Mouse (Mus musculus) adrenal gland, postnatal 36 days (tissue): ENCODE measurements around the gene Axin2. TPM values are rescaled to one million over a fixed set of nuclear protein-coding genes. Genes with fewer than 3 reads are reported as not detected.
"Not testable (repeated sequence)": the region's sequence is repeated elsewhere in the genome, so short reads cannot be mapped to it uniquely, and the experiment has no call there.

Source experiments
- DNase-seq, 2 experiments: peaks; one replicate each; pipeline ENCODE4 v3.0.0; 2021; ENCODE audit warnings: mixed read lengths in 1 of 2
- long read RNA-seq, 2 experiments: library from polyadenylated mRNA; stranded (forward); transcript quantifications; one replicate each; pipeline ENCODE4 v2.0.0; 2021; ENCODE audit warnings: borderline sequencing depth in 2 of 2
- total RNA-seq, 2 experiments: library from RNA; stranded (reverse); gene quantifications; 2 replicates each; pipeline ENCODE4 v1.2.3; 2021

Axin2 gene
- 10 to 100 TPM; 34.0 to 38.0 TPM for total RNA-seq
- long read RNA-seq, experiment 1, partial matches to known transcripts, result 0 of 1 reads
- long read RNA-seq, experiment 1, other reads (novel, unspliced or antisense), result 1 of 1 reads
- long read RNA-seq, experiment 2, partial matches to known transcripts, result 0 of 2 reads
- long read RNA-seq, experiment 2, other reads (novel, unspliced or antisense), result 2 of 2 reads

DNA sequence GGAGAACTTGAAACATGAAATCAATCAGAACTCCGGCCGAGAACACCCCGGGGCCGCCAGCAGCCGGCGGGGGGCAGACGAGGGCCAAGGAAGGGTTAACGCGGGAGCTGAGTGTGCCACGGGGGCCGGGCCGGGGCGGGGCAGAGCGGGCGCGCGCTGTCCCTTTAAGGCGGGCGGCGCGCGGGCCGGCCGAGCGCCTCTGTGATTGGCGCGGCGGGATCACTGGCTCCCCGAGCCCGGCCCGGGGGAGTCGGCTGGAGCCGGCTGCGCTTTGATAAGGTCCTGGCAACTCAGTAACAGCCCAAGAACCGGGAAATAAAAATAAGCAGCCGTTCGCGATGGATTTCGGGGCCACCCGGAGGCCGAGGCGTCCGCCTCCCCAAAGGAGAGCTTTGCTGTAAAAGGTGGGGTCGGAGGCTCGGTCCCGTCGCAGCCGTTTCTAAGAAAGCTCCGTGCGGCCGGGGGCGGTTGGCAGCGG lies at the start of gene Axin2:
Gene Axin2 (plus strand): TSS at position 192 of the 478 bp plus-strand sequence.
- peak; percentile 94 to 96 for DNase-seq

DNA sequence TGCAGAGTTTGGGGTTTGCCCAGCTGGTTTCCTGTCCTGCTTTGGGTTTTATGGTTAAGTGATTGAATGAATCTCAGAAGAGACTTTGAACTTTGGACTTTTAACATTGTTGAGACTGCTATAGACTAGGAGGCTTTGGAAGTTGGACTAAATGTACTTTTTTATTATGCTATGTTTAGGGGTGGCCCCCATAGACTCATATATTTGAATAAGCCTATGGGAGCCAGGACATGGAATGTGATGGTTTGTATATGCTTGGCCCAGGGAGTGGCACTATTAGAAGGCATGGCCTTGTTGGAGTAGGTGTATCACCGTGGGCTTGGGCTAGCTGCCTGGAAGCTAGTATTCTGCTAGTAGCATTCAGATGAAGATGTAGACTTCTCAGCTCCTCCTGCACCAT lies 48.9 kb upstream of the Axin2 start:
- not testable (repeated sequence) for DNase-seq

DNA sequence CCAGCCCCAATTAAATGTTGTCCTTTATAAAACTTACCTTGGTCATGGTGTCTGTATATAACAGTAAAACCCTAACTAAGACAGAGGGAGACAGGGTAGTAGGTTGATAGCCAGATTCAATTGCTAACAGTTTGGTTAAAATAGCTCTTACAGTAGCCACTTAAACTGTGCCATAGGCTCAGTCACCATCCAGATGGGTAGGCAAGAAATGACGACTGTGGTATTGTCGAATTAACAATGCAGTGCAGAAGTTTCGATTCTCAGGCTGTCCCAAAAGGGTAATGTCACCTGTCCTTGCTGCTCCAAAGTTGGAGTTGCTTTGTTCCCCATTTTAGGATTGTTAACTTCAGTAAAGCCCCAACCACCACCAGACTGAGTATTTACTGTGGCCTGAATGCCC lies 48.4 kb upstream of the Axin2 start:
- DNase-seq, result no peak

DNA sequence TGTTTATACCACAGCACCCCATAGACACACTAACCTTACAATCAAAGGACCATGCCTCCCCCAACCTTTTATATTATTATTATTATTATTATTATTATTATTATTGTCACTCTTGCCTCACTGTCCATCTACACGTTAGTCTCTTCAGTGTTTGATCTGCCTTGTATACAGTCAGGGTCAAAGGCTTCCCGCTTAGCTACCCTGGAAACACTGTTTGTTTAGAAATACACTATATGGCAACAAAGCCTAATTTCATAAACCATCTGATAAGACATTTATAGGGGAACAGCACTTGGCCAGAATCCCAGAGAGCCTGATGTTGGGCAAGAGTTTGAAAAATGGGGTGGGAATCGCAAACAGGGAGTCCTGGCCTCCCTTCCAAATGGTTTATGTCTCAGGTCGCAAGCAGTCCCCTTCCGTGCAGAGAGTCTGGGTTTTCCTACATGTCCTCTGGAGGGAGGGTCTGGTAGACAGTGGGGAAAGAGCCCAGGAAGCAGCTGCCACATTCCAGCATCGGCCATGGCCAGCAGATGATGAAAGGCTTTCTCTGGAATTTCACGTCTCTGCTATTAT lies 43.4 kb upstream of the Axin2 start:
- DNase-seq, result peak in 1 of 2 experiments; percentile 42

DNA sequence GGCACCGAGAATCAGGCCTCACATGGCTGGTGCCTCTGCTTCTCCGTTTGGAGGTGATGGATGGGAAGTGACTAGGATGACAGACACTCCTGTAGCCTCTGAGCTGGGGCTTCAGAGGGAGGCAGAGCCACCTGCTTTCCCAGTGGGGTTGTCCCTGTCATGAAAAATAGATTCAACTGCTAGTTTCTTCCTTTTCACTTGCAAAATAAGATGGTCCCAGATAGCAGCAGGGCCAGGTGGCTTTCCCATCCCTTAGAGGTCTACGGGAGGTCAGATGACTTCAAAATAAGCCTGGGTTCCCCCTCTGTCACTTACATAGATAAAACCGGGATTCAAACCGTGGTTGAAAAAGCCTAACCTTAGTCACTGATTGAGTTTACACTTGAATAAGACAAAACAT lies 42.6 kb upstream of the Axin2 start:
- no peak for DNase-seq

DNA sequence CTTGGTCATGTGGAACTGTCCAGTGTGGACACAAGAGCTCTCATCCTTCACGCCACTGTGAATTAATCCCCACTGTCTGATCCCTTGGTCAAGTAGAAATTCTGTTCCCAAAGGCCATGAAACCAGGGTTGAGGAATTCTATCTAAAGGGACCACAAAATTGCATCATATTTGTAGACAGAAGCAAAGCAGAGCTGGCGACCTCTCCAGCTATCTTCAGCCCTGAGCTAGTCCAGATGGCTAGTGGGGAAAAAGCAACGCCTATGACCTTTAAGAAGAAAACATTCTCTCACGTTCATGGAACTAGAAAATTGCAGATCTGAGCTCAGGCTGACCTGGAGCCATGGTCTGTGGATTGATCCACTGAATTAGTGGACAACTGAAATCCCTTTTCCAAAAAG lies 39.6 kb upstream of the Axin2 start:
- DNase-seq, result no peak

DNA sequence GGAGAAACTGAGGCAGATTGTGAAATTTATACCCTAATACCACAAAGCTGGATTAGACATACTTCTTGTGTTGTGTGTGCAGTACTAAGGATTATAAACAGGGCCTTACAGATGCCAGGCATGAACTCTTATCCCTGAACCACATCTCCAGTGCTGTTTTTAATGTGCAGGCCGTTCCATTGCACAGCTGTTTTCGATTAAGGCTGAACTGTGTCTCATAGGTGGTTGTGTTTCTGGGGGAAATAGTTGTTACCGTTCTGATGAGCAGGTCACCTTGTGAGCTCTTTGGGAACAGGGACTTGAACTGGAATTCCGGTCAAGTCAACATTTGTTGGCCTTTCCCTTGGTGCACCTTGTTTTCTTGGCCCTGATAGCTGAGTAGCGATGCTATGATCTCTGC lies 38.5 kb upstream of the Axin2 start:
- DNase-seq, result no peak

DNA sequence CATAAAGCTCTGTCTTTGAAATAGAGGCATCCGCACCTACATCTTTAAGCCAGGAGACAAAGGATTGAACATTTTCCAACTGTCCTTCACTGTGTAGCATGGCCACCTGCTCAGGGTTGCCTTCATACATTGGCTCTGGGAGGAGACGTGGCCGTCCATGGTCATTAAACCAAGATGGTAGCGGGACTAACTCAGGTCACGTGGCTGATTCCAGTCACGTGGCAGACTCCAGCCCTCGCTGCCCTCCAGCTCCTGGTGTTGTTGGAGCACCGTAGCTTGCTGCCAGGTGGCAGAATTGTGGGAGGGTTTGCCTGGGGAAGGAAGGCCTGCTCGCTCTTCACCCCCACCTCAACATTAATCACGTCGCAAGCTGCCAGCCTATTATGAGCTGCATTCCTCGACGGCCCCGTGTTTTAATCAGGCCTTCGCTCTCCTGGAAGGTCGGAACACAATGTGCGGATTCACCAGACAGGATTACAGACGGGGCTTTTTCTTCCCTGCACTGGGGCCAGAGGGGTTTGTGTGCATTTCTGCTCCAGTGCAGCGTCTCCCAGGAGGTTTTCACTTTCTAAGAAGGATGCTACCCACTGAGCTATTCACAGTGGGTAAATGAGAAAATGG lies 34.8 kb upstream of the Axin2 start:
- no peak for DNase-seq

DNA sequence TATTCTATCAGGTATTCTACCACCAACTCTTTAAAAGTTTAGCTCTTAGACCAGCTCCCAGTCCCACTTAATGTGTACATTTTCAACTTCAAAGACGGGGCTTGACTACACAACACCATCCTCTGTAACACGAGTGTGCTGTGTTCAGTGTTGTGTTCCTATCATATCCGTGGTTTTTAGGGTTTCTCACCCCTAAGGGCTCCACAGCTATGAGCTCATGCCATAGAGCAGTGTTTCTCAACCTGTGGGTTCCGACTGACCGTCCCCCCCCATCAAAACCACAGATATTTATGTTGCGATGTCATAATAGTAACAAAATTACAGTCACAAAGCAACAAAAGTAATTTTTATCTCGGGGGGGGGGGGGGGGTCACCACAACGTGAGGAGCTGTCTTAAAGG lies 34.1 kb upstream of the Axin2 start:
- no peak for DNase-seq

DNA sequence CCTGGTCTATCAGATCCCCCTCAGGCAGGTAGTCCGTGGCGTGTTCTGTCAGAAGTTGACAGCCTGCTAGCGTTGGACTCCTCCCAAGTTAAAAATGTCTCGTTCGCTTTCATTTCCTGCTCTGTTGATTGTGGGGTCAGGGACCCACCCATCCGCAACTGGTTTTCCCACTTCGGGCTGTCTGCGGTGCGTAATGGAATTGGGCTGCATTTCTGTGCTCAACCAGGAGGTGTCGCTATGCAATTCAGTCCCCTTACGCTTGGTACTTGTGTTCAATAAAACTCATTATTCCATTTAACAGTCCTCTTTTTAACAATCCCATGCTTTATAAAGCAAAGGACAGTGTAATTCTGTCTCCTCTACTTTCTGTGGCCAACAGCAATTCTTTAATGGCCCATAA lies 31.0 kb upstream of the Axin2 start:
- DNase-seq, result no peak

DNA sequence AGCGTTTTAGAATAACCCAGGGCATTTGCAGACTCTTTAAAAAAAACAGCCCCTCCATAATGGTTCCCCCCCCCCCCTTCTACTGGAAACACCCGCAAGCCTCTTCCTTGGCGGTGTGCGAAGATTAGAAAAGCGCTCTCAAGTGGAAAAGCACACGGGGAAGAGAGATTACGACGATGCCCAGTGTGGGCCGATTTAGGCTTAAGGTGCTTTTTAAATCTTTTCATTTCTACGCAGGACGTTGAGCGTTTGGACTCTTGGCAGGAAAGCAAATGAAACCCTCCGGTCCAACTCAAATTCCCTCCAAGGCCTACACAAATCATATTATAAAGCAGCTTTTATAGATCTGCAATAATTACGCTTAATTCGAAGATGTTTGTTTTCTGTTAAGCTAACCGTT lies 29.6 kb upstream of the Axin2 start:
- no peak for DNase-seq

DNA sequence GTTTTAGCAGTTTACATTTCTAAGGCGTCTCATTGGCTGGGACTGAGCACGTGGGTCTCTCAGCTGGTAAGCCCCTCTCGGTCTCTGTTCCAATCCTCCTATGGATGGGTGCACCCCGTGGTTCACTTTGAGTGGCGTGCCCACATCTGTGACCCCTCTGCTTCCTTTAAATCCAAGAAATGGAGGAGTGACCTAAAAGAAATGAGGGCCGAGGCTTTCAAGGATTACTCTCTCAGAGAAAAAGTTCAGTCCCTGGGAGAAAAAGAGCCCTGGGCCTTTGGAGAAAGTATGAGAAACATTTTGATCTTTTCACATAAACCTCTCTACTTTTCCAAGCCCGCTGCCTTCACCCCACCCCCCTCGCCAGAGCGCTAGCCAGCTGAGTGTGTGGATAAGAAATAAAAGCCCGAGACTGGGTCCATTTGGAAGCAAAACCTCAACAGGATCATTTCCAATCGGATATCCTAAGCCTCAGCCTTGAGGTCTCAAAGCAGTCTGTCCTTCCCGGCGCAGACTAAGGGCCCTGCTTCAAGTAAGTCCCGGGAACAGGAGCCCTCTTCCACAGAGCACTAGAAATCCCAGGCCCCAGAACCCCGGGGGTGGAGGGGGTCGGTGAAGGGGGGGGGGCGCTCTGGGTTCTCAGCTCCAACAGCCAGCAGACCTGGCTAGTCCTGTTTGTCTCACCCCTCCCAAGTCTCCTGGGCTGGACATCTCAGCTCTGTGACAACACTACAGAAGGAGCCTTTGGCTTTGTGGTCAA lies 28.9 kb upstream of the Axin2 start:
- peak; percentile 53 to 74 for DNase-seq

DNA sequence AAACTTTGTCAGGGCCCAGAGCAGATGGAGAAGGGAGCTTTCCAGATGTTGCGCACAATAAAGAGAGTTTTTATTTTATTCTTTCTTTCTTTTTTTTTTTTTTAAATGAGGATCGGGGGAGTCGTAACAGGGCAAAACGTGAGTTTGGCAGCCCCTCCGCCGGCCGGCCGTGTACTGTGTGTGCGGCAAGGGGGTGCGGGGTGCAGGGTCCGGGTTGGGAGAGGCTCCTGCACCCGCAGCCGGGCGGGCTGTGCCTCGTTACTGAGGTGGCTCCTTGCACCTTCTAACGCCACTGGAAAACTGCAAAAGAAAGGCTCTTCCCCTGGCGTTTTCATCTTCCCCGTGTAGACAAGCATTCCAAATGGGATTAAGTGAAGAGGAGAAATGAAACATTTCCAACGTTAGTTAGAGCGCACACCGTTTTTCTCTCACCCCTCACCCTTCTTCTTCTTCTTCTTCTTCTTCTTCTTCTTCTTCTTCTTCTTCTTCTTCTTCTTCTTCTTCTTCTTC lies 28.2 kb upstream of the Axin2 start:
- peak in 1 of 2 experiments; percentile 58 for DNase-seq

DNA sequence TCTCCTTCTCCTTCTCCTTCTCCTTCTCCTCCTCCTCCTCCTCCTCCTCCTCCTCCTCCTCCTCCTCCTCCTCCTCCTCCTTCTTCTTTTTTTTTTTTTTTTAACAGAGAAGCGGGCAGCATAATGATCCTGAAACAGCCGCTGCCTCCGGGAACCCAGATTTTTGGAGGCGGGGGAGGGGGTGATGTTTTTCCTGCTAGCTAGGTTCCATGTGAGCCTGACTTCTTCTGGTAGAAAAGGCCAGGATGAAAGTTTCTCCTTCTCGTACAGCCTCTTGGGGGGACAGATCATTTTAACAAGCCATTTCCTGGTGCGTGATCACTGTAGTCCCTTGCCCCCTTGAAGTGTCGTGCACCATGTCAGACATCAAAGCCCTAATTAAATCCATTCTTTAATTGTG lies 27.7 kb upstream of the Axin2 start:
- peak in 1 of 2 experiments; percentile 20 for DNase-seq

DNA sequence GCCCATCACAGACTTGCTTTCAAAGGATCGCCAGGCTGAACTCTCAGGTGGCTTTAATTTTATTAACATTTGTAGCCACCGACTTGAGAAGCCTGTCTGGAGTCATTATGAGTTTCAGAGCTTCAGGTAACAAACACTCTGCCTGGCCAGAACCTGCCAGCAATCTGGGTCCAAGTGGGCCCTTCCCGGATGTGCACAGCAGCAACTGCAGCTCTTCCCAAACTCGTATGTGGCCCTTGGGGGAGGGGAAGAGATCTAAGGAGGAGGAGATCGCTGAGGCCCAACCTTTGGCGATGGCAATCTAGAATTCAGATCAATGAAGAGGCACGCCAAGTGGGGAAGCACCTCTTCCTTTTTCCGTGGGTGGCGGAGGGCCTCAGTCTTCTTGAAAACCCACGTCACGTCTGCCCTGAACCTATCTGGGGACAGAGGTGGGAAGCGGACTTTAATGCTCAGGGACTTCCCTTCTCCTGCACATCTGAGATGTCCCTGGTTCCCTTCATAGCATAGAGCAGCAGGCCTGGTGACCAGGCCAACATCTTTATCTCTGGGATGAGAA lies 26.8 kb upstream of the Axin2 start:
- no peak for DNase-seq

DNA sequence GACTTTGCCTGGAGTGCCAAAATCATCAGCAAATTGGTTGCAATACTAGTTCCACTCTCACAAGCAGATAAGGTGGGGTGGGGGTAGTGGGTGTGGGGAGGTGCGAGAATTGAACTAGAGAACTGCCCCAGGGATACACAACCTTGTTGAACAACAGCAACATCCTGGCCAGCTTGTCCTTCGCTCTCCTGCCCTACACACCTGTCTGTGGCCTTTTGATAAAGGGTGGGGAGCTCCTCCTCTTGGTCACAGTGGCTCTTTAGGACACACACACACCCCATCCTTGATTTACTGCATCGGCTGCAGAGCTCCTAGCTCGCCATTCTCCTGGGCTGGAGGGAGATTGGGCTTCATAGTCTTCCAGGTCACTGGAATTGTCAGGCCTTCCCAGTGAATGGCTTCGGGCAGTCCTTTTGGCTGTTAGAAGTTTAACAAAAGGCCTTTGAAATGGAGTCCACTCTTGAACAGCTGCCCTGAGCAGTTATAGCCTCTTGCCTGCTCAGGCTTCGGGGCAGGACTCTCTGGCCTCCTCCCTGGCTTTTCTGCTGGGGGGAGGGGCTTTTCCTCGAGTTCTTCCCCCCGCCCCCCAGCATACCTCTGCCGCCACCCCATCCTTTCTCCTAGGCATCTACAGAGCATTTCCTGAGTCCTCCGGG lies 26.2 kb upstream of the Axin2 start:
- no peak for DNase-seq

DNA sequence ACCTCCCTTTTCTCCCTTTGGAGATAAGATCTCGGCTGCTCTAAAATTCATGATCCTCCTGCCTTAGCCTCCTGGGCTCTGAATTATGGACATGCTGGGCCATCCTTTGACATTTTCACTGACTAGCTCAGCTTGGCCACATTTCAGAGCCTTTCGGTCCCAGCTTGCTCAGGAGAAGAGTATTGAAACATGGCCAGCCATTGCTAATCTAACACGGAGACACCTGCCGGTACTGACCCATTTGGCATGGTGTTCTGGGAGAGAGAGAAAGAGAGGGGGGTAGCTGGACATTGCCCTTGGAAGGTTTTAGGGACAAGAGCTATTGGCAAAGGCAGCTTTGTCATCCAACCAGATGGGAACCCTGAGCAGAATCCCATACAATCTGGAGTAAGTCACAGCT lies 23.1 kb upstream of the Axin2 start:
- DNase-seq, result no peak

DNA sequence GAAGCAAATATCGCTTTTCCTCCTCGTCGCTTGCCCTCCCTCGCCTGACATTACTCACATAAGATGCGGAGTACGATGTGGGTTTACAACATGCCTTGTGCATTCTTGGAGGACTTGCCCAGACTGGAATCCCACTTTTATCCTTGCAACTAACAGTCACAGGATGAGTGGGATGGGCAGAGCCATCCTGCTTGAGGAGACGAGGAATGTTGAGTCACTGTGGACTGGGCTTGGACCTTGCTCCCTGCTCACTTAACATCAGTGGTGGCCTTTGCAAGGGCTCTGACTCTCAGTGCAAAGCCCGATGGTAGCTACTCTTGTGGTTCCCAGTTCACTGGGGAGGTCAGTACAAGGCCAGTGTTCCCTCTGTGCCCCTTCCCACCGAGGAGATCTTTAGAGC lies 22.1 kb upstream of the Axin2 start:
- no peak for DNase-seq

DNA sequence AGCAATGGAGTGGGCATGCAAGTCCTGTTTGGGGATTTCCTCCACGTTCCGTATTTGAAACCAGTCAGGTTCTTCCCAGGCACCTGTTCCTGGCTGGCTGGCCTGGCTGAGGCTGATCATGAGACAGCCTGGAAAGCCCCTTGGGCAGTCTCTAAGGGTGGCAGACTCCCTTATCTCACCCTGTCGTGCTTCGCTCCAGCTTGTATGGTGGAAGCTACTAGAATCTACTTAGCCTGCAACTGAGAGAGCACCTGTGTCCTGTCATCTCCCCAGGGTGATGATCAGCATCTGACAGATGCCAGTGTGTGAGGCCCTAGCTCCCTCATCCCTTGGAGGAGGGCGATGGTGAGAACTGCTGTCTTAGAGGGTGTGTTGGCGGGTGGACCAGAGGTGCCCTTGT lies 21.7 kb upstream of the Axin2 start:
- no peak for DNase-seq

DNA sequence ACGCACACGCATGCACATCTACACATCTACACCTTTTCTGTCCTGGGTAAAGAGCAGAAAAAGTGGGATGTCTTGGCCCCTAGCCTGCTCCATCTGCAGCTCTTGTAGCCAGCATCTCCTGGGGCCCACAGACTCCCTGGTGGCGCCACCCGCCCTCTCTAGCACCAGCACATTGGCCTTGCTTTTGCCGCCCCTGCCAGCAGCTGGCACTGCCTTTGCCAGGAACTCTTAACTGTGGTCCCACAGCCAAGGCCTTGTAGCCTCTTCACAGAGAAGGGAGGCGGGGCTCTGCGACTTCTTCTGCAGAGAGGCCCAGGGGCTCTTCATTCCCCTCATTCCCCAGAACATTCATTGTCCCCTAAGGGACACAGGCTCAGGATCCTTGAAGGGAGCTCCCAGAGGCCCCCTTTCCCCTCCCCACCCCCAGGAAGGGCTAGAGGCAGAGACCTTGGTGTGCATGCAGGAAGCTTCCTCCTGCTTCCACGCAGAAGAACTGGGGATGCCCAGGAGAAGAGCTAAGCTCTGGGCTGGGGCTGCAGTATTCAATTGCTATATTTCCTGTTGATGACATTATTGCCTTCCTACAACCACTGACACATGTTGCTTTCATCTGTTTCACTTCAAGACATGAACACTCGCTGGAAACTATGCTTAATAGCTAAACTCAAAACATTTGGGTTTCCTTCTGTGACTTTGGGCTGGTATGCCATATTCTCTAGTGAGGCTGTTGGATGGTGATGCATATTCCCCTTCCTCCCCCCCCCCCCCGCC lies 19.2 kb upstream of the Axin2 start:
- peak; percentile 77 to 82 for DNase-seq

DNA sequence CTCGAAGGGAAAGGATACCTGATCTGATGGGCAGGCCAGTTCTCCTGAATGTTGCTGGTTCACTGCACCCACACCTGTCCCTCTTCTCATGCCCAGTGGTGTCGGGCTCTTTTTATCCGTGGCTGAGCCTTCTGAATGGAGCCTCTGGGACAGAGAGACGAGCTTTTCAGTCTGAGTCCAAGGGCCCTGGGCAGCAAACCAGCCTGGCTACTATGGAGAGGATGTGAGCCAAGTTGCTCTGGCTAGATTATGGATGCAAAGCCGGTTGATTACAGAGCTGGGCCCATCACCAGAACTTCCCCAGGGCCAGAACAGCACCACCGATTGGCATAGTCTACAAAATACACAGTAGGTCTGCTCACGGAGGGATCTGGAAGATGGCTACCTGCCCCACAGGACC lies 18.5 kb upstream of the Axin2 start:
- DNase-seq, result peak in 1 of 2 experiments; percentile 21
